Mouse (Mus musculus): ENCODE measurements around the gene Fkbp15.

Fkbp15 gene

GRCm38 (mm10) chr4:62318294-62318693 is 42.1 kb downstream of the Fkbp15 start:
- no peak for DNase-seq (ENCODE audit: low spot score)

GRCm38 (mm10) chr4:62316456-62316855 is 43.9 kb downstream of the Fkbp15 start:
- DNase-seq (ENCODE audit: low spot score): no peak

- no peak for DNase-seq (ENCODE audit: low spot score)
Observed at GRCm38 (mm10) chr4:62314516-62314915, 45.8 kb downstream of the Fkbp15 start.

GRCm38 (mm10) chr4:62313641-62314211 is 46.6 kb downstream of the Fkbp15 start:
- DNase-seq (ENCODE audit: low spot score): no peak

DNA sequence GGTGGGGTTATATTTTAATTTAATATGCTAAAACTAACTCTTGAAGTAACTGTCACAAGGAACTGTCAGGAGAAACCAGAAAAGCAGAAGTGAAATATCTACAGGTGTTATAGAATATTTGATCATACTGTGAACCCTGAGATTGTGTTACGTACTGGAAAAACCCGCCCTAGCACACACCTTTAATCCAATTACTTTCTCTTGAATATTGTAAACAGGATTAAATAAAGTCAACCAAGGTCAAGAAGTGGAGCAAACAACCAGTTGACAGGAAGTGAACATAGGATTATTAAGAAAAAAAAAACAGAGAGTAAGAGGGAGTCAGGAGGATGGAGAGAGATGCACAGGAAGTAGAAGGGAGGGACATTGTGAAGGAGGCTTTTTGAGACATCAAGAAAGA is 47.5 kb downstream of the Fkbp15 start:
- DNase-seq (ENCODE audit: low spot score): no peak

DNA sequence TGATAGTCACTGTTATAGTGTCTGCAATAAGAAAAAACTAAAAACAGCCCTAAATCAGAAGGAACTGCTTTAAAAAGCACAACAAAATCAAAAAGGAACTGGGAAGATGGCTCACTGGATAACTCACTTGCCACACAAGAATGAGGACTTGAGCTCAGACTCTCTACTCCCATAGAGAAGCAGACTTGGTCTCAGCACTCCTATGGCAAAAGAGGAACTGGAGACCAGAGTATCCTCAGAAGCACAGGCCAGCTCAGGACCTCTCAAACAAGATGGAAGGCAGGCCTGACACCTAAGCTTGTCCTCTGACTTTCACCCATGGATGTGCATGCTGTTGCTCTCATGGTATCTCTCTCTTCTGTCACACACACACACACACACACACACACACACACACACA is 51.9 kb downstream of the Fkbp15 start:
- DNase-seq (ENCODE audit: low spot score): no peak

DNA sequence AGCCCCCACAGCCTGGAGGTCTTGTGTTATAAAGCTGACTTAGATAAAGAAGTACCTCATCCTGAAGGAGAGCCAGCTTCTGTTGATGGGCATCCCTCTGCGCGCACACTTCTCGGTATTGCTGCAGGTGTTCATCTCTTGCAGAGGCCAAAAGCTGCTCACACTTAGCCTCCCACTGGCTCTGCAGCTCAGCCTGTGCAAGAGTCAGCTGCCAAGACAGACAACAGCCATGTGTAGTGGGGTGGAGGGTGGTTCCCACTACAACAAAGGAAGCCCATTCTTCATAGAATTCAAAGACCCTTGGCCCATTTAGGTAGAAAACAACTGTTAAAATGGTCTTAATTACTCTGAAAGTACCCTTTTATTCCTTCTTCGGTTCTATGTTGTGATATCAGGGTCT is 53.5 kb downstream of the Fkbp15 start:
- DNase-seq (ENCODE audit: low spot score): no peak

- no peak for DNase-seq (ENCODE audit: low spot score)
Observed at GRCm38 (mm10) chr4:62306301-62306700, 54.0 kb downstream of the Fkbp15 start.

GRCm38 (mm10) chr4:62303288-62303687 is 57.1 kb downstream of the Fkbp15 start:
- DNase-seq (ENCODE audit: low spot score): no peak

- no peak for DNase-seq (ENCODE audit: low spot score)
Observed at GRCm38 (mm10) chr4:62302795-62303194, 57.6 kb downstream of the Fkbp15 start.

GRCm38 (mm10) chr4:62300001-62300400 is 60.3 kb downstream of the Fkbp15 start:
- DNase-seq (ENCODE audit: low spot score): no peak

GRCm38 (mm10) chr4:62297280-62298130 is 62.8 kb downstream of the Fkbp15 start:
- DNase-seq (ENCODE audit: low spot score): no peak

DNA sequence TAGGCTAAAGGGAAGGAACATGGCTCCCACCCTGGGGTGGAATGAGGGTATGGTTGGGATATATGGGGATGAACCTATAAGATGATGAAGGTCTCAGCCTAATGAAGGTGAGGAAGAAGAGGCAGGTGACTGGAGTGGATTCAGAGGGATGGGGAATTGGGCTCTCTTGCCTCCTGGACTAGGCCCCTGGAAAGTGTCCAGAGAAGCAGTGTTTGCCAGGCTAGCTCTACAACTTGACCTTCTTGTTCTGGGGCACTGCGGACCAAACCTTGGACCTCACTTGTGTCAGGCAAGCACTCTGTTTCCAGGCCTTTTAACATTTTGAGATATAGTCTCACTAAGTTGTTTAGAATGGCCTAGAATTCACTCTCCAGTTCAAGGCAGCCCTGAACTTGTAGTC is 65.6 kb downstream of the Fkbp15 start:
- DNase-seq (ENCODE audit: low spot score): no peak

DNA sequence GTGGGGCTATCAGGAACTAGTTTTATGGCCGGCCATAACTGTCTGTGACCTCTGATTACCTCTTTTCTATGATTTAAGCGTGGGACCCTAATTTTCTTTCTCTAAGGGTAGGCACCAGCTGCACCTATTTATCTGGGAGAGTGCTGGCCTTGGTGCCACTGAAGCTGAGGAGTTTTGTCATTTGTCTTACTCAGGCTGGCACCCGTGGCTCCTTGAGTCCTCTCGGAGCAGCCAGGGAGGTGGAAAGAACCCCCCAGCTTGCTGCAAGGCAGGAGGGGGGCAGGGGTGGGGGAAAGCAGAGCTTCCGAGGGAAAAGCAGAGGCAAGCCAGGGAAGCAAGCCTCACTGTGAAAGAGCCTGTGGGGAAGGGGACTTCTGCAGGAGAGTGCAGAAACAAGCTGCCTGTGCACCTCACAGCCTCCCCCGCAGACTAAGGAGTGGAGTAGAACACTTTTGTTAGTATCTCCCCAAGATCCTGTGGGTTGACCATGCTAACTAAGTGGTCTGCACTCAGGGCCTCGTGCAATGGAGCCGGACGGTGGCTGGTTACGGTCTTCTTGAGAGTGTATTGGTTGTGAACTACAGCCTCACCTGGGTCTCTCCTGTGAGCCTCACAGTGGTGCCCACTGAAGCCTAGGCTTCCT is 67.0 kb downstream of the Fkbp15 start:
- no peak for DNase-seq (ENCODE audit: low spot score)

GRCm38 (mm10) chr4:62292461-62293180 is 67.7 kb downstream of the Fkbp15 start:
- DNase-seq (ENCODE audit: low spot score): no peak

- no peak for DNase-seq (ENCODE audit: low spot score)
Observed at GRCm38 (mm10) chr4:62290816-62291505, 69.4 kb downstream of the Fkbp15 start.

GRCm38 (mm10) chr4:62289226-62289625 is 71.1 kb downstream of the Fkbp15 start:
- no peak for DNase-seq (ENCODE audit: low spot score)

- no peak for DNase-seq (ENCODE audit: low spot score)
Observed at GRCm38 (mm10) chr4:62286992-62287900, 73.1 kb downstream of the Fkbp15 start.

DNA sequence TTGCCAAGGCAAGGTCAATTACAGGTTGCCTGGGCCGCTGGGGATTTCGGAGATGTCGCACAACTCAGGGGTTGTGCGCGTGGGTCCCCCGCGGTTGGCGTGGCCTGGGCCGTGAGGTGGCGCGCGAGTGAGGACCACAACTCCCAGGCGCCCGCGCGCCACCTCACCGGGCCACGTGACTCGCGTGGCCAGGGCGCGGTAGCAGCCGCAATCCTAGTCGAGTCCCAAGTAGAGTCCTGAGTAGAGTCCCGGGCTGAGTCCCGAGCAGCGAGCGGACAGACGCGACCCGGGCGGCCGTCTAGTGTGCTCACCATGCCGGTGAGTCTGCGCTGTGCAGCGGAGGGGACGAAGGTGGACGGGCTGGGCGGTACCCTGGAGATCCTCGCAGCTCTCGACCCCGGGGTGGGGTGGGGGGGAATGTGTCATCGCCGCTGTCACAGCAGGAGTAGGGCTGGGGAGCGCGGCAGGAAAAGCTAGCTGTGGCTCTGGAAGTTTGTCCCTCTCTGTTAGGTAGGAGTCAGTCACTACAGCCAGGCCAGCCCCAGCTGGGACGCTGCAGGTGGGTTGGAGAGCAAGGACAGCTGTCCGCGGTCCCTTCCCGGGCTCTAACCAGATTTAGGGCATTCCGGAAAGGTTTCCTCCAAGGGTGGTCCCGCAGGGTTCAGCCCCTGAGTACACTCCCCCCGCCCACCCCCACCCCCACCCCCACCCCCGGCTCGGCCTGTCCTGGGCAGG is 73.9 kb downstream of the Fkbp15 start:
- peak; percentile 66 for DNase-seq (ENCODE audit: low spot score)

DNA sequence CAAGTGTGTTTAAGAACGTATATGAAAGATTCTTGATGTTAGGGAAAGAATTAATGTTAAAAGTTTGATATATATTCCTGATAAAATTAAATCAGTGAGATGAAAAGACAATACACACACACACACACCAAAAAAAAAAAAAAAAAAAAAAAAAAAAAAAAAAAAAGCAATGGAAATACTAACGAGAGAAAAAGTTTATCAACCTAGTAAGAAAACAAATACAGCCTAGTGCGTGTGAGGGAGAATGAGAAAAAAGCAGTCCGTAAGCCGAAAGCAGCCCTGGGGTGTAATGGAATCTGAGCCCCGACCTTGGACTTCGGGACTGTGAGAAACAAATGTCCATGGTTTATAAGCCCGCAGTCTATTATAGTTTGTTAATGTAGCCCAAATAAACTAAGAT is 74.8 kb downstream of the Fkbp15 start:
- no peak for DNase-seq (ENCODE audit: low spot score)
